Mouse (Mus musculus) liver, adult 2 months (tissue): Measurements from ENCODE around the gene Abhd2. TPM values are rescaled to one million over a fixed set of nuclear protein-coding genes. Genes with fewer than 3 reads are reported as not detected.

Experiments
- DNase-seq: peaks from one replicate; pipeline ENCODE4 v3.0.0-alpha.2; 2011; ENCODE audit warnings: low read depth, low spot score; ENCODE audit errors: extremely low read depth
- H3K27ac ChIP-seq: fragments of 200-500 bp; replicated peaks from 2 replicates; pipeline ENCODE4 v1.5.1; 2012; ENCODE audit warnings: low read depth, mild to moderate bottlenecking, control low read depth, inconsistent platforms, low read length; ENCODE audit not compliant: insufficient read depth
- H3K27me3 ChIP-seq: fragments of 200-500 bp; 2 replicates; pipeline ENCODE4 v1.6.1; 2012; ENCODE audit warnings: mild to moderate bottlenecking, moderate library complexity, low read length, inconsistent platforms; ENCODE audit not compliant: control insufficient read depth, insufficient read depth
- H3K36me3 ChIP-seq: fragments of 200-500 bp; 2 replicates; pipeline ENCODE4 v1.6.1; 2012; ENCODE audit warnings: low read length, inconsistent platforms; ENCODE audit not compliant: control insufficient read depth, insufficient read depth
- H3K4me1 ChIP-seq: fragments of 200-500 bp; 2 replicates; pipeline ENCODE4 v1.6.1; 2011; ENCODE audit warnings: low read length; ENCODE audit not compliant: control insufficient read depth, insufficient read depth
- H3K4me3 ChIP-seq: fragments of 200-500 bp; 2 replicates; pipeline ENCODE4 v1.5.1; 2011; ENCODE audit warnings: low read depth, mild to moderate bottlenecking, control low read depth, low read length, moderate library complexity; ENCODE audit not compliant: insufficient read depth
- H3K79me2 ChIP-seq: fragments of 200-500 bp; 2 replicates; pipeline ENCODE4 v1.6.1; 2012; ENCODE audit warnings: inconsistent platforms, mild to moderate bottlenecking, low read length, moderate library complexity; ENCODE audit not compliant: control insufficient read depth, insufficient read depth
- H3K9ac ChIP-seq: fragments of 200-500 bp; 2 replicates; pipeline ENCODE4 v1.6.1; 2012; ENCODE audit warnings: low read depth, mild to moderate bottlenecking, control low read depth, inconsistent platforms, low read length
- CTCF ChIP-seq: fragments of 200-500 bp; IDR thresholded peaks from 2 replicates; pipeline ENCODE4 v1.5.1; 2011; ENCODE audit warnings: low read depth, low read length, control low read depth
- POLR2A ChIP-seq: fragments of 200-500 bp; IDR thresholded peaks from 2 replicates; pipeline ENCODE4 v1.6.1; 2011; ENCODE audit warnings: low read length, control low read depth; ENCODE audit not compliant: insufficient read depth; ENCODE audit errors: extremely low read depth
- WGBS: fragments of 180-500 bp; shearing (Covaris S2); methylation state at CpG from one replicate; pipeline ENCODE4 v1.1.7; 2018; 5-methylcytosine and 5-hydroxymethylcytosine counted together
- polyA plus RNA-seq: library from polyadenylated mRNA; depleted of rRNA; stranded (reverse); fragments of >200 nt; gene quantifications from 2 replicates; pipeline ENCODE4 v1.2.3, GENCODE M21; 2012
- total RNA-seq: library from RNA; depleted of rRNA; stranded (reverse); fragments of >200 nt; gene quantifications from 2 replicates; pipeline ENCODE4 v1.2.3, GENCODE M21; 2014

The Abhd2 gene
- total and polyA plus RNA-seq, 2 experiments: 46.4 to 51.2 TPM

DNA sequence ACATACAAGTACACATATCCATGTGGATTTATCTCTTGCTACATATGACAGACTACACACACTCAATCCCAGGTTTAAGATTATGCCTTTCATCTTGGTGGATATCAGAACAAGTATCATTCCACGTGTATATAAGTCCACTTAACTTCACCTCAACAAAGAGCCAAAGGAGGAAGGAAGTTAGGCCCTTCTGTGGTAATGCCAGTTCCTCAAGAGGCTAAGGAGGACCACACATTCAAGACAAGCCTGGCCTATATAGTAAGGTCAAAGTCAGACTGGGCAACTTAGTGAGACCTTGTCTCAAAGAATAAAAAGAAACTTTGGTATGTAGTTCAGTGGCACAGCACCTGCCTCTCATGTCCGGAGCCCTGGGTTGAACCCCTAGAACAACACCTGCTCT lies 41.4 kb upstream of the Abhd2 start:
- H3K27ac ChIP-seq: no peak overlapping the region
- no peak overlapping the region for H3K9ac ChIP-seq
- H3K79me2 ChIP-seq: no peaks in the 10 kb centered on the region
- no peak for DNase-seq
- H3K4me1 ChIP-seq: no peaks in the 10 kb centered on the region
- no peak overlapping the region for H3K4me3 ChIP-seq
- 74% methylated on average over 2 of the region's 2 CpGs for WGBS
- no peaks in the 10 kb centered on the region for H3K27me3 ChIP-seq
- TF ChIP-seq CTCF (no peak), POLR2A (no peak)
- no peaks in the 10 kb centered on the region for H3K36me3 ChIP-seq

DNA sequence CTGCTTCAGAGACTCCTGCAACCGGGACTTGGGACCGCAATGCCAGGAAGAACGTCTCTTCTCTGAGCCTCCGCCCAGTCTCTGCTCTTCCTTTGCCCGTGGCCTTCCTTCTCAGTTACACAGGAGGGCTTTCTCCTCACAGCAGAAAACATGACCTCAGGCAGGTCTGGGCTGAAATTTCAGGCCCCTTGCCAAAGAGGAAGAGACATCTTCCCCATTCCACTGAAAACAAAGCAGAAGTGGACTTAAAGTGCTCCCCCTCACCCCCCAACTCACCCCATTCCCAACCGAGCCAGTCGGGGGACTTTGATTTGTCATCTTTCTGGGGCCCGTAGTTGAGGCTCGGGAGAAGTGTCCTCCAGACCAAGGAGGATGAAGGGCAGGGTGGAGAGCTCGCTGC lies 41.0 kb upstream of the Abhd2 start:
- 83% methylated on average over 10 of the region's 10 CpGs for WGBS
- no peaks in the 10 kb centered on the region for H3K79me2 ChIP-seq
- TF ChIP-seq CTCF (no peak), POLR2A (no peak)
- no peaks in the 10 kb centered on the region for H3K36me3 ChIP-seq
- no peak overlapping the region for H3K9ac ChIP-seq
- no peak overlapping the region for H3K27ac ChIP-seq
- no peak overlapping the region for H3K4me3 ChIP-seq
- no peak for DNase-seq
- H3K27me3 ChIP-seq: no peaks in the 10 kb centered on the region
- no peaks in the 10 kb centered on the region for H3K4me1 ChIP-seq

DNA sequence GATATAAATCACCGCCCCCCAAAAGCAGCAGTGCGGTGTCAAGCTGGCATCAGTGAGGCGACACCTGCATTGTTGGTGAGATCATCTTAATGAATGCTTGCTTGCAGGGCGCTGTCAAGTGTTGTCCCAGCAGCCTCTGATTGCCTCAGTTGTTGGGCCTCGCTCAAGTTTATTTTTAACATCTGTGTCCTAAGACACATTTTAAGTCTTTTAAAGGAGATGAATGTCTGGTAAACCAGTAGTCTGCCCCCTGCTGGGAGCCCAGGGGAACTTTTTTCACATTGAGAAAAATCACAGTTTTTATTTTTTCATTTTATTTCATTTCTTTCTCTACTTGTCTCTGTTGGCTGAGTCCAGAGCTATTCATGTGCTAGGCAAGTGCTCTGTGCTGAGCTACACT lies 34.3 kb upstream of the Abhd2 start:
- TF ChIP-seq CTCF (peak; percentile 12; the same call in 1 of the 2 replicates), POLR2A (no peak)
- Histone ChIP-seq H3K4me1 (no peaks in the 10 kb centered on the region), H3K9ac (no peak overlapping the region), H3K4me3 (no peak overlapping the region), H3K36me3 (no peaks in the 10 kb centered on the region), H3K27ac (no peak overlapping the region), H3K27me3 (no peaks in the 10 kb centered on the region), H3K79me2 (no peaks in the 10 kb centered on the region)
- 77% methylated on average over 5 of the region's 5 CpGs for WGBS
- no peak for DNase-seq

DNA sequence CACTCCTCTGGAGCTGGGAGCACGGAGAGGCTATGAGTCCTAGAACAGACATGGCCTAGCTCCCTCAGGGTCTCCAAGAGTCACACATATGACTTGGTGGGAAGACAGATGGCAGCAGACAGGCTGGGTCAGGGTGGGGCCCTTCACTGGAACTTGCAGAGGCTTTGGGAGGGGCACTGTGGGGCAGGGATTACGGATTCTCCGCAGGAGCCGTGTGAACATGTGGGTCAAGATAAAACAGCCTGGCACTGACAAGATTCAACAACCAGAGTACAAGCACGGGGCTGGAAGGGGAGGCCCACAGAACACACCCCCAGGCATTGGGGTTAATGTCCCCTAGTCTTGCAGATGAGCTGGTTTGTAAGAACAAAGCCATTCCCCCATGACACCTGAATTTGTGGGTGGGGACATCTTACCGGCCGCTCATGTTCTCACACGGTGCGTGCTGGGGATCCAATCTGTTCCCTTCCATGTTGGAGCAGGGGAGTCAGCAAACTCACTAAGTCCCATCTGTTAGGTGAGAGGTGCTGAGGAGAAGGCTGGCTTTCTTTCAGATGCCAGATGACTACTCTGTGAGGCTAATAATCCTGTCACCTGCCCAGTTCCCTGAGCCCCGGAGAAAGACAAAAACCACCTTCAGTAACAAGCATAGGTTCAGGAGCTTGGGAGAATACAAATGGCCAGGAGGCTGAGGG lies 30.9 kb upstream of the Abhd2 start:
- H3K4me1 ChIP-seq: no peaks in the 10 kb centered on the region

DNA sequence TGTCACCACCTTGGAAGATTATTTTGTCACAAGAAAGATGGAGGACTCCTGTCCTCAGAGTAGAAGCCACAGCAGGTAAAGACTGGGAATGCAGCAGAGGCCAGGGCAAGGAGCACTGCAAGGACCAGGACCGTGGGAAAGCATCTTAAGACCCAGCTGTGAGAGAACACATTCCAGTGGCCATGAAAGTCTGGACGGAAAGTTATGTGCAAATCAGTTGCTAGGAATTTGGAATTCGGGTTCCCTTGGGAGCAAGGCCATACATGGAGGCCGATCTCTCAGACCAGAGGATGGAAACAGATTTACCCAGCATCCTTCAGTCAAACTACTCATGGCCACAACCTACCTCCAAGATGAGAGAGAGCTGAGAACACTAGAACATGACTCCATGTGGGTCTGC lies 29.8 kb upstream of the Abhd2 start:
- WGBS: 84% methylated on average over 4 of the region's 4 CpGs
- H3K27me3 ChIP-seq: no peaks in the 10 kb centered on the region
- H3K36me3 ChIP-seq: no peaks in the 10 kb centered on the region
- H3K4me1 ChIP-seq: peaks cover 9% of the 10 kb centered on the region
- no peak overlapping the region for H3K4me3 ChIP-seq
- DNase-seq: no peak
- H3K9ac ChIP-seq: no peak overlapping the region
- H3K27ac ChIP-seq: no peak overlapping the region
- TF ChIP-seq POLR2A (no peak), CTCF (no peak)
- no peaks in the 10 kb centered on the region for H3K79me2 ChIP-seq

More for the DNA sequence above, 30.9 kb upstream of the Abhd2 start:
- no peaks in the 10 kb centered on the region for H3K36me3 ChIP-seq
- H3K27ac ChIP-seq: no peak overlapping the region
- no peak overlapping the region for H3K9ac ChIP-seq
- H3K27me3 ChIP-seq: no peaks in the 10 kb centered on the region
- TF ChIP-seq POLR2A (no peak), CTCF (no peak)
- no peaks in the 10 kb centered on the region for H3K79me2 ChIP-seq
- 85% methylated on average over 10 of the region's 10 CpGs for WGBS
- H3K4me3 ChIP-seq: no peak overlapping the region
- DNase-seq: no peak

DNA sequence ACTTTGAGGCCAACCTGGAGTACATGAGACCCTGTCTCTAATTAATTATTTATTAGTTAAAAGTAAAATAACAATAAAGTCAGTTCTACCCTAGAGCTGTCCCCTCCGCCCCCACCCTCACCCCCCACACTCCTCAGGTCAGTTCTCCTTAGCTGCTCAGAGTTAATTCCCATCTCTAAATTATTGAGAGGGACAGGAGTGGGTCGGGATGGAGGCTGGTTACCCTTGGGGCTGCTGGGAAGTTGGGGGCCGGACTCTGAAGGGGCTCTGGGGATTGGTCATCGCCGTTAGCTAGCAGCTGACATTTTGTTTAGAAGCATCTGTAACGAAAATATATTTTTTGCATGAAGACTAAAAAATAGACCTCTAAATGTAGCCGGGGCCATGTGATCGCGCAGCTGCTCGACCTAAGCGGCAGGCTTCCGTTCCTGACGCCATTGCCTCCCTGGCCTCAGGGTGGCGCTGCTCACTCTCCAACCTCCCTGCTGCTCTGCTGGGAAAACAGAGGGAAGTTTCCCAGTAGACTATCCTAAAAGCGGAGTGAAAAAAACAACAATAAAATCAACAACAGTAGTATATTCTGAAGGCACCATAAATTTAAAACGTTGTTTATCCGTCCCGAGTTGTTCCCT lies 26.8 kb upstream of the Abhd2 start:
- no peaks in the 10 kb centered on the region for H3K79me2 ChIP-seq
- H3K27ac ChIP-seq: no peak overlapping the region
- no peak for TF ChIP-seq POLR2A
- TF ChIP-seq CTCF: peak; percentile 99
- DNase-seq: no peak
- H3K4me1 ChIP-seq: peaks cover 10% of the 10 kb centered on the region
- no peaks in the 10 kb centered on the region for H3K36me3 ChIP-seq
- 10% methylated on average over 18 of the region's 18 CpGs for WGBS
- no peak overlapping the region for H3K9ac ChIP-seq
- no peak overlapping the region for H3K4me3 ChIP-seq
- no peaks in the 10 kb centered on the region for H3K27me3 ChIP-seq
